Mouse (Mus musculus) intestine, embryonic 16.5 days (tissue): ENCODE data around the gene Satb2. TPM values are rescaled to one million over a fixed set of nuclear protein-coding genes. Genes with fewer than 3 reads are reported as not detected.
"Not testable (repeated sequence)": the region's sequence is repeated elsewhere in the genome, so short reads cannot be mapped to it uniquely, and the experiment has no call there.

Experiments
- ATAC-seq: fragments of 200-750 bp; cut with Nextera tagmentation; 2 replicates; pipeline ENCODE4 v1.8.0; 2017; ENCODE audit warnings: moderate TSS enrichment, moderate library complexity
- H3K27ac ChIP-seq: fragments of 300-500 bp; sonication (generic); 2 replicates; pipeline ENCODE4 v1.5.1; 2014; ENCODE audit warnings: mild to moderate bottlenecking, low read length
- H3K27me3 ChIP-seq: fragments of 300-500 bp; sonication (generic); replicated peaks from 2 replicates; pipeline ENCODE4 v1.6.1; 2014; ENCODE audit warnings: low read length, control low read depth, mixed read lengths; ENCODE audit not compliant: control insufficient read depth, insufficient read depth
- H3K36me3 ChIP-seq: fragments of 300-500 bp; sonication (generic); 2 replicates; pipeline ENCODE4 v1.6.1; 2014; ENCODE audit warnings: low read length, control low read depth; ENCODE audit not compliant: control insufficient read depth, insufficient read depth
- H3K4me1 ChIP-seq: fragments of 300-500 bp; sonication (generic); 2 replicates; pipeline ENCODE4 v1.6.1; 2014; ENCODE audit warnings: low read length, control low read depth, mixed read lengths; ENCODE audit not compliant: control insufficient read depth, insufficient read depth
- H3K4me2 ChIP-seq: fragments of 300-500 bp; sonication (generic); 2 replicates; pipeline ENCODE4 v1.6.1; 2014; ENCODE audit warnings: low read depth, low read length, control low read depth
- H3K4me3 ChIP-seq: fragments of 300-500 bp; sonication (generic); 2 replicates; pipeline ENCODE4 v1.5.1; 2014; ENCODE audit warnings: mild to moderate bottlenecking, low read length
- H3K9ac ChIP-seq: fragments of 300-500 bp; sonication (generic); 2 replicates; pipeline ENCODE4 v1.6.1; 2014; ENCODE audit warnings: low read depth, low read length
- H3K9me3 ChIP-seq: fragments of 300-500 bp; sonication (generic); 2 replicates; pipeline ENCODE4 v1.6.1; 2016; ENCODE audit warnings: low read length, control low read depth; ENCODE audit not compliant: control insufficient read depth
- WGBS: fragments of 180-500 bp; shearing (Covaris S2); extraction: QIAGEN DNeasy Blood & Tissue Kit; methylation state at CpG from one replicate; pipeline ENCODE4 v1.1.7; 2014; 5-methylcytosine and 5-hydroxymethylcytosine counted together
- polyA plus RNA-seq: library from polyadenylated mRNA; unstranded; fragments of >200 nt; fragmentation: Nextera tagmentation; extraction: Ambion mirVana; gene quantifications from 2 replicates; pipeline ENCODE4 v1.2.1, GENCODE M21; 2015

Satb2 gene
- polyA plus RNA-seq, 1 experiment from 2014 or later, result 2.1 TPM

- Histone ChIP-seq H3K9ac (no peak overlapping the region), H3K4me2 (no peak overlapping the region), H3K27ac (no peak overlapping the region), H3K36me3 (no peaks in the 10 kb centered on the region), H3K9me3 (no peaks in the 10 kb centered on the region), H3K27me3 (no peaks in the 10 kb centered on the region), H3K4me3 (no peak overlapping the region), H3K4me1 (no peaks in the 10 kb centered on the region)
- 81% methylated on average over 7 of the region's 7 CpGs for WGBS
- ATAC-seq, result no peak
Measured at GRCm38 (mm10) chr1:56800611-56801010, 177.8 kb downstream of the Satb2 start.

GRCm38 (mm10) chr1:56795016-56795608, 183.3 kb downstream of the Satb2 start:
- Histone ChIP-seq H3K36me3 (no peaks in the 10 kb centered on the region), H3K27ac (no peak overlapping the region), H3K4me3 (no peak overlapping the region), H3K27me3 (no peaks in the 10 kb centered on the region), H3K9ac (no peak overlapping the region), H3K9me3 (no peaks in the 10 kb centered on the region), H3K4me2 (no peak overlapping the region), H3K4me1 (no peaks in the 10 kb centered on the region)
- 76% methylated on average over 19 of the region's 19 CpGs for WGBS
- ATAC-seq, result no peak

DNA sequence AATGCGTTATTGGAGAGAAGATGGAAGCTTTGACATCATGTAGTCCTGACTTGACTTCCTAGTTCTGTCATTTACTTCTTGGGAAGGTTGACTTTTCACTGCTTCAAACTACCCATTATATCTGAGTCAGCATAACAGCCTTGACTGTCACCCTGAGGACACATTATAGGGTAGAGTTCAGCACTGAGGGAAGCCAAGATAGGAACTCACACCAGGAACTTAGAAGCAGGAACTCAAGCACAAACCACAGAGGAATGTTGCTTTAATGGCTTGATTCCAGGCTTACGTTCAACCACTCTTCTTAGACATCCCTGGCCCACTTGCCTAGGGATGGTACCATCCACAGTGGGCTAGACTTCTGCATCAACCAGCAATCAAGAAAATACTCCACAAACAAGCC, 188.8 kb downstream of the Satb2 start:
- H3K9me3 ChIP-seq, result no peaks in the 10 kb centered on the region
- H3K4me2 ChIP-seq, result no peak overlapping the region
- H3K27me3 ChIP-seq, result no peaks in the 10 kb centered on the region
- H3K4me1 ChIP-seq, result no peaks in the 10 kb centered on the region
- WGBS, result 74% methylated on average over 2 of the region's 2 CpGs
- no peak overlapping the region for H3K27ac ChIP-seq
- no peak overlapping the region for H3K4me3 ChIP-seq
- no peaks in the 10 kb centered on the region for H3K36me3 ChIP-seq
- H3K9ac ChIP-seq, result no peak overlapping the region
- no peak for ATAC-seq

GRCm38 (mm10) chr1:56782139-56782538, 196.3 kb downstream of the Satb2 start:
- not testable (repeated sequence) for ATAC-seq, H3K4me3 ChIP-seq, H3K4me1 ChIP-seq, H3K9ac ChIP-seq, H3K27me3 ChIP-seq, H3K36me3 ChIP-seq, H3K4me2 ChIP-seq, H3K9me3 ChIP-seq, H3K27ac ChIP-seq
- WGBS, result 92% methylated on average over 13 of the region's 13 CpGs

DNA sequence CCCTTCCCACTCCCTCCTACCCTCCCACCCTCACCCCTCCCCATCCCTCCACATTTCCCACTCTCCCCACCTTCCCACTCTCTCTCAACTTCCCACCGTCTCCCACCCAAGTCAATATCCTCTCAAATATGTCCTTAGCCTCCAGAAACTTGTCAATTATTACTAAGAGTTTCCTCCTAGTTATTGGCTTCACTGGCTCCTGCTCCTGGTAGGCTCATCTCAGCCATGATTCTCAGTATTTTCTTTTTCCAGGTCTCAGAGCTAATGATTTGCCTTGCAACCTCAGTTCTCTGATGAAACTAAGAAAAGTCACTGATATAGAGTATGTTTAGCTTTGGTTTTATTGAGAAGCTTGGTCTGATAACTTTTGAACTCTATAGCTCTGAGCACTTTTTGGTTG, 214.2 kb downstream of the Satb2 start:
- no peaks in the 10 kb centered on the region for H3K36me3 ChIP-seq
- H3K27ac ChIP-seq, result no peak overlapping the region
- H3K4me3 ChIP-seq, result no peak overlapping the region
- H3K4me2 ChIP-seq, result no peak overlapping the region
- ATAC-seq, result no peak
- no peaks in the 10 kb centered on the region for H3K4me1 ChIP-seq
- no peak overlapping the region for H3K9ac ChIP-seq
- H3K9me3 ChIP-seq, result no peaks in the 10 kb centered on the region
- WGBS, result 65% methylated on average over 1 of the region's 1 CpGs
- H3K27me3 ChIP-seq, result no peaks in the 10 kb centered on the region

- Histone ChIP-seq H3K4me1 (no peaks in the 10 kb centered on the region), H3K4me3 (no peak overlapping the region), H3K27me3 (no peaks in the 10 kb centered on the region), H3K4me2 (no peak overlapping the region), H3K9me3 (no peaks in the 10 kb centered on the region), H3K27ac (no peak overlapping the region), H3K36me3 (no peaks in the 10 kb centered on the region), H3K9ac (no peak overlapping the region)
- 87% methylated on average over 1 of the region's 1 CpGs for WGBS
- ATAC-seq, result no peak
Measured at GRCm38 (mm10) chr1:56761512-56761911, 216.9 kb downstream of the Satb2 start.

DNA sequence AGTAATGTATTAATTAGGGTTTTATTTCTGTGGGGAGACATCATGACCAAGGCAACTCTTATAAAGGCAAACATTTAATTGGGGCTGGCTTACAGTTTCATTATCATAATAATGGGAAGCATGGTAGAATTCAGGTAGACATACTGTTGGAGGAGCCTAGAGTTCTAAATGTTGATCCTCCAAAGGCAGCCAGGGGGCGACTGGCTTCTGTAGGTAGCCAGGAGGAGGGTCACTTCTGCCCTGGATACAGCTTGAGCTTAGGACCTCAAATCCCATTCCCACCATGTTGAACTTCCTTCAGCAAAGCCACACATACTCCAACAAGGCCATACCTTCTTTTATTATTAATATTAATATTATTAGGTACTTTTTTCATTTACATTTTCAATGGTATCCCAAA, 225.2 kb downstream of the Satb2 start:
- 31% methylated on average over 1 of the region's 1 CpGs for WGBS
- no peaks in the 10 kb centered on the region for H3K27me3 ChIP-seq
- ATAC-seq, result no peak
- no peaks in the 10 kb centered on the region for H3K36me3 ChIP-seq
- no peak overlapping the region for H3K9ac ChIP-seq
- no peaks in the 10 kb centered on the region for H3K9me3 ChIP-seq
- no peaks in the 10 kb centered on the region for H3K4me1 ChIP-seq
- no peak overlapping the region for H3K4me3 ChIP-seq
- no peak overlapping the region for H3K4me2 ChIP-seq
- H3K27ac ChIP-seq, result no peak overlapping the region

DNA sequence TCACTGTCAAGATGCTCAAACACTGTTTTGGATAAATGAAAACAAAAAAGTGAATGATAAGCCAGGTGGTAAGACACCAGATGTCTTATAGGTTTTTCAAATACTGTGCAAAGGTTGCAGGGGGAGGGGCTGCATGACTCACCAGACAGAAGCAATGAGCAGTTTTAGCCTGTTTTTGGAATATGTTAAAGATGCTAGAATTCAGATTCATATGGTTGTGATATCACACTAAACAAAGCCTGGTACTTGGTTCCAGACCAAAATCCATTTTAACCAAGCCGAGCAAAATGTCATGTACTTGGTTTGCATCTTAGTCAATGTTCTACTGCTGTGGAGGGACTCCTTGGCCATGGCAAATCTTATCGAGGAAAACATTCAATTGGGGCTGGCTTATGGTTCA, 227.8 kb downstream of the Satb2 start:
- Histone ChIP-seq H3K36me3 (no peaks in the 10 kb centered on the region), H3K4me3 (no peak overlapping the region), H3K4me2 (no peak overlapping the region), H3K27ac (no peak overlapping the region), H3K4me1 (no peaks in the 10 kb centered on the region), H3K27me3 (no peaks in the 10 kb centered on the region), H3K9ac (no peak overlapping the region), H3K9me3 (no peaks in the 10 kb centered on the region)
- WGBS, result 94% methylated on average over 2 of the region's 2 CpGs
- ATAC-seq, result no peak

- no peaks in the 10 kb centered on the region for H3K27me3 ChIP-seq
- no peaks in the 10 kb centered on the region for H3K36me3 ChIP-seq
- no peak overlapping the region for H3K9ac ChIP-seq
- H3K27ac ChIP-seq, result no peak overlapping the region
- no peak overlapping the region for H3K4me2 ChIP-seq
- ATAC-seq, result no peak
- H3K4me1 ChIP-seq, result no peaks in the 10 kb centered on the region
- H3K9me3 ChIP-seq, result no peaks in the 10 kb centered on the region
- no peak overlapping the region for H3K4me3 ChIP-seq
- WGBS, result 80% methylated on average over 16 of the region's 16 CpGs
Measured at GRCm38 (mm10) chr1:56749629-56750311, 228.7 kb downstream of the Satb2 start.
